ENCODE assay signal across 7 mouse cellular contexts in the genomic region with DNA sequence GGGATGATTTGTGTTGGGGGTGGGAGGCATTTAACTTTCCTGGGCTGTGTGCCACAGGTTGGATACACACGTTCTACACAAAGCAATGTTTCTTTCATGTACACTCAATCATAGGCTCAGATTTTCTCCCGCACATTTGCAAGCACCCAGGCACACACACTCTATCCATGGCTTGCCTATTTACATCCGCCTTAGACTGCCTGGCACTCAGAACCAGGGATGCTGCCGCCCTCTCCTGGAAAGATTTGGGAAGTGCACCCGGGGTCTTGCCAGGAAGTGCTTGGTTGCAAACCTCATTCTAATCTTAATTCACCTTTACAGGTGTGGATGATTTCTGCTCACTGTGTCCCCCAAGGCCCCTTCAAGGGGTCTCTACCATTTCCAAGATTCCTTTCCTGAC.
DNase-seq lines count a peak whose midpoint lies in the region; ATAC-seq lines count a peak whose summit lies in the region.

No protein-coding gene starts in this region.

- H3K4me2 ChIP-seq in intestine, embryonic 15.5 days (replicated peaks): no peak overlapping the region
- no peak overlapping the region for H3K4me2 ChIP-seq in midbrain, embryonic 15.5 days

- intact Hi-C loops in left cerebral cortex, postnatal 25 days (cut with DNase I): loop anchor here (1.0 to 5.0 kb wide), 3 partner anchors 73 to 376 kb away; a partner anchor contains a TSS

- H3K27me3 ChIP-seq in intestine, embryonic 15.5 days (replicated peaks): no peaks in the 10 kb centered on the region
- H3K27me3 ChIP-seq in midbrain, embryonic 15.5 days (replicated peaks): no peaks in the 10 kb centered on the region

- no peak overlapping the region for H3K27ac ChIP-seq in intestine, embryonic 15.5 days
- no peak overlapping the region for H3K27ac ChIP-seq in midbrain, embryonic 15.5 days

- no peaks in the 10 kb centered on the region for H3K36me3 ChIP-seq in intestine, embryonic 15.5 days
- H3K36me3 ChIP-seq in midbrain, embryonic 15.5 days (replicated peaks): no peaks in the 10 kb centered on the region

- H3K9me3 ChIP-seq in intestine, embryonic 15.5 days: no peaks in the 10 kb centered on the region
- no peaks in the 10 kb centered on the region for H3K9me3 ChIP-seq in midbrain, embryonic 15.5 days

- no peak overlapping the region for H3K9ac ChIP-seq in intestine, embryonic 15.5 days
- no peak overlapping the region for H3K9ac ChIP-seq in midbrain, embryonic 15.5 days

- peak; percentile 78 to 93 for DNase-seq in adrenal gland, adult (ENCODE audit: inconsistent age in 2 of 2, low spot score in 1 of 2)
- peak; percentile 95 to 96 for DNase-seq in cerebellum, postnatal 14 days
- peak; percentile 76 for DNase-seq in gastrocnemius, adult 18-20 months (ENCODE audit: low spot score)
- DNase-seq in left cerebral cortex, postnatal 25 days (ENCODE audit: low spot score in 2 of 2): peak; percentile 85 to 92
- peak; percentile 47 to 78 for DNase-seq in spleen, adult 18-20 months

- no peak overlapping the region for H3K4me3 ChIP-seq in intestine, embryonic 15.5 days (replicated peaks)
- no peak overlapping the region for H3K4me3 ChIP-seq in midbrain, embryonic 15.5 days

- WGBS in intestine, embryonic 15.5 days: 5% methylated on average over 5 of the region's 5 CpGs
- 2% methylated on average over 5 of the region's 5 CpGs for WGBS in midbrain, embryonic 15.5 days

- H3K4me1 ChIP-seq in intestine, embryonic 15.5 days (replicated peaks): no peaks in the 10 kb centered on the region
- H3K4me1 ChIP-seq in midbrain, embryonic 15.5 days: no peaks in the 10 kb centered on the region

- peak; percentile 51; the same call in 1 of the 2 replicates for ATAC-seq in intestine, embryonic 15.5 days
- ATAC-seq in midbrain, embryonic 15.5 days (replicated peaks): peak; percentile 91
